Mouse (Mus musculus) large intestine, adult 2 months (tissue): ENCODE data around the gene Hfe2. TPM values are rescaled to one million over a fixed set of nuclear protein-coding genes. Genes with fewer than 3 reads are reported as not detected.
A peak's percentile ranks its signal among the peaks of the same experiment; 100 is the strongest.

Experiments
- DNase-seq: peaks from one replicate; pipeline ENCODE4 v3.0.0-alpha.2; 2012; ENCODE audit warnings: low read depth, low spot score
- WGBS: fragments of 180-500 bp; shearing (Covaris S2); methylation state at CpG from one replicate; pipeline ENCODE4 v1.1.7; 2018; 5-methylcytosine and 5-hydroxymethylcytosine counted together
- polyA plus RNA-seq: library from polyadenylated mRNA; depleted of rRNA; stranded (reverse); fragments of >200 nt; gene quantifications from 2 replicates; pipeline ENCODE4 v1.2.3, GENCODE M21; 2012

The Hfe2 gene
- polyA plus RNA-seq, 1 experiment = 0.05 TPM

- no peak for DNase-seq
- 74% methylated on average over 12 of the region's 12 CpGs for WGBS
These were observed 753 bp upstream of the Hfe2 start for GRCm38 (mm10) chr3:96524028-96524810.

GRCm38 (mm10) chr3:96526013-96526762 lies 1.2 kb downstream of the Hfe2 start:
- DNase-seq = no peak
- WGBS = 69% methylated on average over 11 of the region's 11 CpGs

GRCm38 (mm10) chr3:96526864-96527542 lies 2.0 kb downstream of the Hfe2 start:
- WGBS = 4% methylated on average over 44 of the region's 44 CpGs
- DNase-seq = no peak

GRCm38 (mm10) chr3:96528506-96528905 lies 3.5 kb downstream of the Hfe2 start:
- DNase-seq = no peak
- WGBS = 64% methylated on average over 9 of the region's 9 CpGs

GRCm38 (mm10) chr3:96532050-96532449 lies 7.1 kb downstream of the Hfe2 start:
- DNase-seq = no peak
- 46% methylated on average over 7 of the region's 7 CpGs for WGBS

GRCm38 (mm10) chr3:96534300-96534699 lies 9.3 kb downstream of the Hfe2 start:
- WGBS = 64% methylated on average over 2 of the region's 2 CpGs
- no peak for DNase-seq

GRCm38 (mm10) chr3:96539316-96539715 lies 14.3 kb downstream of the Hfe2 start:
- no peak for DNase-seq
- 70% methylated on average over 2 of the region's 2 CpGs for WGBS

- 62% methylated on average over 6 of the region's 6 CpGs for WGBS
- DNase-seq = no peak
These were observed 15.8 kb downstream of the Hfe2 start for GRCm38 (mm10) chr3:96540740-96541139.

GRCm38 (mm10) chr3:96541328-96542078 lies 16.5 kb downstream of the Hfe2 start:
- no peak for DNase-seq
- 28% methylated on average over 14 of the region's 14 CpGs for WGBS

GRCm38 (mm10) chr3:96542554-96542953 lies 17.6 kb downstream of the Hfe2 start:
- no peak for DNase-seq
- 80% methylated on average over 8 of the region's 8 CpGs for WGBS

- no peak for DNase-seq
- 67% methylated on average over 11 of the region's 11 CpGs for WGBS
These were observed 18.4 kb downstream of the Hfe2 start for GRCm38 (mm10) chr3:96543345-96543744.

- DNase-seq = no peak
- 11% methylated on average over 1 of the region's 1 CpGs for WGBS
These were observed 20.6 kb downstream of the Hfe2 start for GRCm38 (mm10) chr3:96545565-96545964.

GRCm38 (mm10) chr3:96546880-96547279 lies 21.9 kb downstream of the Hfe2 start:
- DNase-seq = no peak
- WGBS = 38% methylated on average over 4 of the region's 4 CpGs

- WGBS = 12% methylated on average over 14 of the region's 14 CpGs
- peak; percentile 36 for DNase-seq
These were observed 22.5 kb downstream of the Hfe2 start for GRCm38 (mm10) chr3:96547389-96547960.

- 83% methylated on average over 7 of the region's 7 CpGs for WGBS
- DNase-seq = no peak
These were observed 23.9 kb downstream of the Hfe2 start for GRCm38 (mm10) chr3:96548824-96549223.

GRCm38 (mm10) chr3:96549346-96549745 lies 24.4 kb downstream of the Hfe2 start:
- DNase-seq = no peak
- 81% methylated on average over 5 of the region's 5 CpGs for WGBS

- DNase-seq = no peak
- WGBS = 2% methylated on average over 8 of the region's 8 CpGs
These were observed 26.2 kb downstream of the Hfe2 start for GRCm38 (mm10) chr3:96551203-96551602.

GRCm38 (mm10) chr3:96551890-96552289 lies 26.9 kb downstream of the Hfe2 start:
- DNase-seq = no peak
- 13% methylated on average over 7 of the region's 7 CpGs for WGBS

GRCm38 (mm10) chr3:96553601-96554000 lies 28.6 kb downstream of the Hfe2 start:
- no peak for DNase-seq
- WGBS = 50% methylated on average over 6 of the region's 6 CpGs
